Mouse (Mus musculus): ENCODE data around the gene Ctdnep1.
"Not testable (repeated sequence)": the region's sequence is repeated elsewhere in the genome, so short reads cannot be mapped to it uniquely, and the experiment has no call there.

DNA sequence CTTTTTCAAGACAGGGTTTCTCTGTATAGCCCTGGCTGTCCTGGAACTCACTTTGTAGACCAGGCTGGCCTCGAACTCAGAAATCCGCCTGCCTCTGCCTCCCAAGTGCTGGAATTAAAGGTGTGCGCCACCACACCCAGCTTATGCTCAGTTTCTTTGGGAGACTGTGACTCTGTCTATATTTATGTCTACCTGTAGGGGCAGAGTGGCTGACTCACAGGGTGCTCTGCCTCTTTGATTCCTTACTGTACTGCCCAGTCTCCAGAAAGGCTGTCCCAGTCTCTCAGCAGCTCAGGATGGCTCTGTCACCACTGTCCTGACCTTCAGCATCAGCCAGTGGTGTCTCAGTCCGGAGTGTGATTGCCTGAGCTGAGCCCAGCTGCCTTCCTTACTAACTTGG lies 25.3 kb upstream of the Ctdnep1 start:
- TF ChIP-seq CTCF (IDR thresholded peaks at IDR 0.05; ENCODE audit: extremely low read depth, insufficient read depth, insufficient read length, insufficient replicate concordance); POLR2A (IDR thresholded peaks at IDR 0.05; ENCODE audit: low read depth, low read length): not testable (repeated sequence)

Measured in spleen, adult 2 months (tissue).